Mouse (Mus musculus) right cerebral cortex, postnatal 25 days (tissue): ENCODE results near the gene Disc1.

ENCODE experiments used
- DNase-seq: peaks from one replicate; pipeline ENCODE4 v3.0.0; 2022

Gene Disc1

GRCm38 (mm10) chr8:125184881-125185280, 130.9 kb downstream of the Disc1 start:
- no peak for DNase-seq

DNA sequence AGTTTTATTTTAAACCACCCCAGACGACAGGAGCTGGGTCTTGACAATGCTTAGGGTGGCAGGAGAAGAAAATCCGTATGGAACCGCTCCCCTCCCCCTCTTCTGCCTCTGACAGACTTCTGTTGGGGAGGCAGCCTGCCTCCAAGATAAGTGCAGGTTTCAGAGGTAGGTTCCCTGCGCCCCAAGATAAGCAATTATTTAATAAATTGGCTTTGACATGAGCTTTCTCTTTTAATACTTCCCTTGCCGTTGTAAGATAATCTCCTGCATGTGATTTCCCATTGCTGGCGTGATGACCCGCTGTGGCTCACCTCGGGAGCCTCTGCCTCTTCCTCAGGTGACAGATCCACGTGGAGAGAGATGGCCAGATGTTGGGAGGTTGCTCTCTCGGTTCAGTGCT, 133.0 kb downstream of the Disc1 start:
- DNase-seq = no peak

DNA sequence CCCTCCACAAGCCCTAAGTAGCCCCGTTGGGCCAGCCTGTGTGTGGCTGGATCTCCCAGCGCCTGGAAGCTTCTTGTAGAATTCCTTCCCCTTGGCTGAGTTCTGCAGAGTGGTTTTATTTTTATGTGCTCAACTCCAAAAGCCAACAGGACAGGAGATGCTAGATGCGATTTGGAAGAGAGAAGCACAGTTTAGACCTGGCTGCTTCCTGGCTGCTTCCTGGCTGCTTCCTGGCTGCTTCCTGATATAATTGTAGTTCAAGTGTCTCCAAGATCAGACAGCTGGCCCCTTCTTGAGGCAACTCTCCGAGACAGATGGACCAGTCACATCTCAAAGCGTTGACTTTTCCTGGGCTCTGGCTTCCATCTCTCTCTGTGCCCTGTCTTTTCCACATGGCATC, 139.7 kb downstream of the Disc1 start:
- no peak for DNase-seq

- no peak for DNase-seq
These were observed 141.1 kb downstream of the Disc1 start for GRCm38 (mm10) chr8:125195121-125195520.

- DNase-seq = no peak
These were observed 142.6 kb downstream of the Disc1 start for GRCm38 (mm10) chr8:125196573-125197094.

DNA sequence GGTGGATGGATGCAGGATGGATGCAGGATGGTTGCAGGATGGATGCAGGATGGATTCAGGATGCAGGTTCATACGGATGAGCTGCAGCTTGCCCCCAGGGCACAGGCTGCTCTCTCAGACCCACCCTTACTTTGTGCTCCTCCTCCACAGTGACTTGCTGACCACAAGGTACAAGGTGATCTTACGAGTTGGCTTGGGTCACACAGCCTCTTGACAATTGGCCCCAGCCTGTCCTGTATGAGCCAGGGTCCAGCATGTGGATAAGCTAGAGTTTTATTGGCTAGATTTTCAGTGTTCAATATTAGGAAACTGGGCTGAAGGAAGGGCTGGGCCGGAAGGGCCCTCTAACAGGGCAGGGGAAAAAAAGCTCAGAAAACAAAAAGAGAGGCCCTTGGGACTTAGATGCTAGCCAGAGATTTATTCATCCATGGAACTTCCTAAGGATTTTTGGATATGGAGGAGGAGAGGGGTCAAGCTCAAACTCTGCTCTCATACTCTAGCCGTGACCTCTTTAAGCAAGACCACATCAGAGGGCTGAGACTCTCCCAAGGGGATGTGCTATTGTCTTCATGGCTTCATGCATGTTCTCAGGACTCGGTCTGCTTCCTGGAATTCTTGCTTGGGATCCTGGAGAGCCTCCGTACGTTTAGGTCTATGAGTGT, 143.5 kb downstream of the Disc1 start:
- no peak for DNase-seq

- DNase-seq = no peak
These were observed 144.6 kb downstream of the Disc1 start for GRCm38 (mm10) chr8:125198420-125199196.

DNA sequence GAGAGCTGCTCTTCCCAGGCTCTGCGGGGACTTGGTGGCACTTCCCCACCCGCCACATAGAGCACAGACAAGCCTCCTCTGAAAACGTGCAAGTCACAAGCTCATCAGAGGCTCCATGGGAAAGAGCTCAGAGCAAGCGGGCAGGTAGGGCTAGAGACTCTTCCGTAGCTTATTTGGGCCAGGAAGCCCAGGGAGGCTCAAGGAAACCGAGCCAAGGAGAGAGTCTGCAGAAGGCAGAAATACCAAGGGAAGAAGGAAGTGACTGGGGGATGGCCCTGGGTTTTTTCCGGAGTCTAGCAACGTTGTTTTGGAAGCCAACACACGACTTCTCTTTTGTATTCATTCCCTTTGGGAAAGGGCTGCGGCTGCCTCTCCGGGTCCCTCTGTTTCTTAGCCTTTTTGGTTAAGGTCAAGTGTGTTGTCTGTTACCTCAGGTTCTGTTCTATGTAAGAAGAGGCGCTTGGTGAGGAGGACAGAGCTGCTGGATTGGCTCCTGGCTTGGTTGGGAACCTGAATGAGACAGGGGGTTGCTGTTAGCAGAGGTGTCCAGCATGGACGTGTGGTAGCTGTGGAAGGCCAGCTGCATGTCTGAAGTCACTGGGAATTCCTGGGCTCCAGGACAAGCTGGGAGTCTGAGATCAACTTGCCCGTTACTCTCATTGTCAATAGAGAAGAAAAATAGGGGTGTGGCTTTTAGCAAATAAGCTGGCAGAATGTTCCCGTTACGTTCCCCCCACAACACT, 145.4 kb downstream of the Disc1 start:
- no peak for DNase-seq

DNA sequence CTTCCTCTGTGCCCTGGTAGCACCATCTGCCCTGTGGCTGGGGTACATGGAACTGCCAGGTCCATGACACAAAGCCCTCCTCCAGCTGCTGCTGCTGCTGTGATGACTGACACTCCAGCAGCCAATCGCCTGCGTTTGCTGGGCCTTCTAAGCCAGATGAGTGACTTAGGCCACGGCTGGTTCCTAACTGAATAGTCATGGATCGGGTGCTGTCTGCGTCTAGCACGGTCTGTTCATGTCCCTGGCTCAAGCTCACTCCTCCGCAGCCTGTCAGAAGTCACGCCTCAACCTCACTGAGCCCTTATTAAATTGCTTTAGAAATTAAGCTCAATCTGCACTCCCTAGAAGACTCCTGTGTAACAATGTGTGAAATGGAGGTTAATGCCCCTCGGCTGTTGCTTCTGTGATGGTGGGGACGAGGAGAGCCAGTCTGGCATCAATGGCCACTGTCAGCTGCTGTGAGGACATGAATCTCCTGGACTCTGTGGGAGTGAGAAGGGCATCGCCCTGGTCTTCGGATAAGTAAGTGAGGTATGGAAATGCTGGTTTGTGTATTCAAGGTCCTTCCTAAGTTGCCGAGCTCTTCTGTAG, 146.4 kb downstream of the Disc1 start:
- DNase-seq = no peak

DNA sequence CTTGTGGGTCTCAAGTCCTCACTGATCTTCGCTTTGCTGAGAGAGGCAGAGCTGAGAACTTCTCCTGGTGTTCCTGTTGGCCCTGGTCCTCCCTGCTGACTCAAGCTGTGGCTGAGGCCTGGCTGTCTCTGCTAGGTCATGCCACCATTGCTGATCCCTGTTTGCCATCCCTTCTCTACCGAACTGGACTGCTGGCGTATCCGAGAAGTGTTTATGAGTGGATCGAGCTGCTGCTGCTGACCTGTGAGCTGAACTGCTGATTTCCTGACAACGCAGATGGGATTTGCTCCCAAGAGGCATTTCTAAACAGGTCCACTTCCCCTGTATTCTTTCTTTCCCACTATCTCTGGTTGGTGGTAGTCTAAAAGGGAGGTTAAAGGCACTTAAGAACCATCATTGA, 147.7 kb downstream of the Disc1 start:
- no peak for DNase-seq

- no peak for DNase-seq
These were observed 149.0 kb downstream of the Disc1 start for GRCm38 (mm10) chr8:125203016-125203415.

DNA sequence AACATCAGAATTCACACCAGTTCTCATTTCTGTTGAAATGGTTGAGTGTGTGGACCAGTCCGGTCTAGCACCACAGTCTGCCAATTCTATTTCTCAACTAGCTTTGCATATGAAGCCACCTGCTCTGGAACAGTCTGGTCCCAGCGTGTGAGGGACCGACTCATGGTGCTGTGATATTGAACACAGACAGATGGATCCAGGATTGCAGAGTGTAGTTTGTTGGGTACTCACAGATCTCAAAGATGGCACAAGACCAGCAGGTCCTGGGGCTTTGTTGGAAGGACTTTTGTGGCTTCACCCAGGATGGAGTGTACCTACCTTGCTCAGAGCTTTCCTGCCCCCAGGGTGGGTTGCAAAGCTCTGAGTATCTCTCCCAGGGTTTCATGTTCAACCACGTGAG, 151.6 kb downstream of the Disc1 start:
- no peak for DNase-seq

GRCm38 (mm10) chr8:125206391-125206790, 152.4 kb downstream of the Disc1 start:
- no peak for DNase-seq

DNA sequence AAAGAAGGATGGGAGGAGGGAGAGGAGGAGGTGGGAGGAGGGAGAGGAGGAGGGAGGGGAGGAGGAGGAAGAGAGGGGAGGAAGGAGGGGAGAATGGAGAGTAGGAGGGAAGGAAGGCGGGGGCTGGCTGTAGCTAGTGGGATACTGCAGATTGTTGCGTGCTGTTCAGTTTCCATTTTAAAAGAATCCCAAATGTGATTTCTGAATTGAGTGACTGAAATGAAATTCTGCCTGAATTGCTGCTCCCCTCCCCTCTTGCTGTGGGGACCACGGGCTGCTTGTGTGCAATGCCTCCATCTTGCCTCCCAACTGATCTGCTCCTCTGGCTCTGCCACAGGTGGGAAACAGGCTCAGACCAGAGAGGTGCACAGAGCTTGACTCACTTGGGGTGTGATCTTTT, 153.0 kb downstream of the Disc1 start:
- no peak for DNase-seq

DNA sequence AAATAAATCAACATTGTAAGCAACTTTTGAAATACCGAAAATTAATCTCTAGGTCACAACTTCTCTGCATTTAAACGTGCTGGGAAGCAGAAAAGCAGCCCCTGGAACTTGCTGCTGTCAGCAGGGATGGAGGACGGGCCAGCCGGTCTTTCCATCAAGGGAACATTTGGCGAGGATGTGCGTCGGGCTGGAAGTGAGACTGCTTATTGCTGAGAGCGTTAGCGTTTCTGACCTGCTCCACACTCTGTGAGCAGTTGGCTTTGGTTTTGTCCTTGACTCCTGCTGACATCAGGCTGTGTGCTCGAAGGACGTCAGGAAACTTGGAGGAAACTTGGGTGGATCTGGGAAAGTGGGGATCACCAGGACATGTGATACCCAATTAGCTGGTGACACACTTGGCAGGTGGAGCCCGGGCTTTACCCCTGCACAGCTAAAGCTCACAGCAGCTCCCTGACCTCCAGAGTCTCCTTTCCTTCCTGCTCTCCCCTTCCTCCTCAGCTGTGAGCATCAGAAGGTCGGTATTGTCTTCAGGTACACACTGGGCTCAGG, 158.7 kb downstream of the Disc1 start:
- no peak for DNase-seq

GRCm38 (mm10) chr8:125217902-125218581, 164.0 kb downstream of the Disc1 start:
- no peak for DNase-seq

DNA sequence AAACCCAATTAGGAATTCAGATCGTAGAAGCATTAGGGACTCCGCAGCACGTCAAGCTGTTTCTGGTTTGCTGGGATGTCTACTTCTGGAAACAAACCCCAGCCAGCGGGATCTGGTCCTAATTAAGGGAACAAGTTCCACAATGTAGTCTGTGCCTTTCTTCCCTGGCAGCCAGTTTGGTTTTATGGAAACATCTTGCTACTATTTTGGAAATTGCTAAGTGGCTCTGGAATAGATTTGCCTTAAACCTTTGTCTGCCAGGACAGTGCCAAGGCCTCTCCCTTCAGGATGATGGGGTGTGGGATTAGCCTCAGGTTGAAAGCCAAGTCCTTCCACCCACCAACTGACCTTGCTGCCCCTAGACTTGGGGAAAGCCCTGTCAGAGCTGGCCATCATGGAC, 164.7 kb downstream of the Disc1 start:
- DNase-seq = peak; percentile 49

- DNase-seq = no peak
These were observed 166.6 kb downstream of the Disc1 start for GRCm38 (mm10) chr8:125220608-125221007.

GRCm38 (mm10) chr8:125221062-125221461, 167.1 kb downstream of the Disc1 start:
- DNase-seq = no peak

- DNase-seq = no peak
These were observed 169.2 kb downstream of the Disc1 start for GRCm38 (mm10) chr8:125223031-125223753.

DNA sequence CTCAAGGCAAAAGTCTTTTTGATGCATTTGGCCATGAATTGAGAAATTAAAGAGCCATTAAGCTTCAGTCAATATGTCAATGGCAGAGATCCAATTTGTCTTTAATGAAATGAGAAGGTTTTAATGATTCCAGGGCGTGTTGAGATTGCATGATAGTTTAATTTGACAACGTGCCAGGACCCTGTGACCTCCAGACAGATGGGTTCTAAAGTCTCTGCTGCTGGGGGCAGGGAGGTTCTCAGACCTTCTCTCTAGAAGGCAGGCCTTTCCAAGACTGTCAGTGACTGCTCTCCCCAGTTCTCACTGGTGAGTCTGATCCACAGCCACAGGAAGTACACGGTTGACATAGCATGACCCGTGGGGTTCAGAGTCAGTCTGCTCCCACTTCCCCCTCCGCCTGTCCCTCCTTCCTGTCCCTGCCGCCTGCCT, 170.3 kb downstream of the Disc1 start:
- no peak for DNase-seq

DNA sequence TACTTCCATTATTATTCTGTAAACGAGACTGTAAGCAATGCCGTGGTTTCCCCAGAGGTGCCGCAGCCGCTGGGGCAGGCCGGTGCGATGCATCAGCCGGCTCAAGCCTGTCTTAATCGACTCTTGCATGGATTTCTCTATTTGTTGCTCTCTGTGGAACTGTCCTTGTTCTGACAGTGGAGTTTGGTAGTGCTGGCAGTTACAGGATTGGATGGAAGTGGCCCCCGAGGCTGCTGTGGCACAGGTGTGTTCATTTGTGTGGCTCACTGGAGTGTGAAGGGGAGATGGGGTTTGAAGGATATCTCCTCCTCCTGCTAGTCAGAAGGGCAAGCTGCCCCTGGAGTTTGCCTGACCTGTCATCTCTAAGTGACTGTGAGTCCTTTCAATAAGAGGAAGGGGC, 171.3 kb downstream of the Disc1 start:
- DNase-seq = no peak
